Mouse (Mus musculus) brain, embryonic 14.5 days (tissue): Measurements from ENCODE around the gene Dyrk2.

Experiments
- CTCF ChIP-seq: fragments of 200-500 bp; IDR thresholded peaks from 2 replicates; pipeline ENCODE4 v1.5.1; 2012; ENCODE audit warnings: inconsistent platforms, mild to moderate bottlenecking, moderate library complexity, borderline replicate concordance; ENCODE audit not compliant: insufficient read depth, insufficient read length; ENCODE audit errors: extremely low read depth
- POLR2A ChIP-seq: fragments of 200-500 bp; IDR thresholded peaks from 2 replicates; pipeline ENCODE4 v1.6.1; 2012; ENCODE audit warnings: mild to moderate bottlenecking, inconsistent platforms, borderline replicate concordance; ENCODE audit not compliant: poor library complexity, insufficient read depth, insufficient read length, severe bottlenecking; ENCODE audit errors: extremely low read depth

- no peak for TF ChIP-seq CTCF
- TF ChIP-seq POLR2A = no peak
Measured at GRCm38 (mm10) chr10:118817089-118817488, 52.9 kb downstream of the Dyrk2 start.
